Mouse (Mus musculus): ENCODE results near the gene Manea. TPM values are rescaled to one million over a fixed set of nuclear protein-coding genes. Genes with fewer than 3 reads are reported as not detected.

The Manea gene
- 8.5 and 9.2 TPM in 2 replicates for polyA plus RNA-seq (2012; rRNA removed)
- 11.8 and 14.8 TPM in 2 replicates for polyA plus RNA-seq (2014; fragmentation: Nextera tagmentation; extraction: Ambion mirVana)

DNA sequence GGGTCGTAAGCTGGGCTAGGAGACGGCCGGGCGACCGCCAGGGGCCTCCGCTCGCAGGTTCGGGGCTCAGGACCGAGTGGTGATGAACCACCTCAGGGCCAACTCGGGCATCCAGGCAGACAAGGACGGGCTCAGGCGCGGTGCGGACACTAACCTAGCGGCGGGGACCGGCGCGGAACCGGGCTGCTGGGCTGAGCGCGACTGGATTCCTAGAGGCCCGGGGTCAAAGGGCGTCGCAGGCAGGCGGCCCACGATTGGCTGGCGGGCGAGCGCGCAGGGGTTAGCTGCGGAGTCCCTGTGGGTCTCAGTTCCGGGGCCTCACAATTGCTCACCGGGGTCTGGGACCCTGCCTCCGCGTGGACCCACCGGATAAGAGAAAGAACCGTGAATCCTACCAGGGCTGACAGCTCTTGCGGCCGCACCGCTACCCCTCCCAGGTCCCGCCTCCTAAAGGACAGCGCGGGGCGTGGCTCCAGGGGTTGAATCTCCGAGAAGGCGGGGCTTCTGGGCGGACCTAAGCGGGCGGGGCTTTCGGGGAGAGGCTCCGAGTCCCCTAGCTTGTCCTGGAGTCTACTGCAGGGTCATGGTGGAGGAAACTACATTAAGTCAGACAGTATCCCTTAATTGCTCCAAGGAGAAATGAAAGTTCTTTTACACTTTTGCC is at the start of gene Manea:
Gene Manea, minus strand, starts transcription at position 449 of the 664 bp plus-strand sequence.
- WGBS: under 1% methylated on average over 49 of the region's 52 CpGs
- Histone ChIP-seq H3K9me3 (ENCODE audit: control insufficient read depth, low read length) (no peaks in the 10 kb centered on the region), H3K27me3 (ENCODE audit: control insufficient read depth, insufficient read depth, low read length) (no peaks in the 10 kb centered on the region), H3K9ac (ENCODE audit: low read depth, low read length, severe bottlenecking) (peak within 1 kb of the TSS; percentile 89), H3K4me2 (replicated peaks; ENCODE audit: low read depth, low read length, severe bottlenecking) (peak within 1 kb of the TSS; percentile 60), H3K4me3 (replicated peaks; ENCODE audit: low read length) (peak within 1 kb of the TSS; percentile 82), H3K36me3 (ENCODE audit: control insufficient read depth, insufficient read depth, low read length) (no peaks in the 10 kb centered on the region), H3K27ac (replicated peaks; ENCODE audit: low read depth, low read length) (peak within 1 kb of the TSS; percentile 77), H3K4me1 (ENCODE audit: control insufficient read depth, insufficient read depth, low read length) (peaks cover 5% of the 10 kb centered on the region; the same call in 1 of the 2 replicates)
- peak; percentile 62; the same call in 1 of the 2 replicates for TF ChIP-seq POLR2A (IDR thresholded peaks at IDR 0.05; ENCODE audit: borderline replicate concordance, extremely low read depth, insufficient read depth, insufficient read length)
- DNase-seq (ENCODE audit: low spot score): peak; percentile 94
- ATAC-seq (ENCODE audit: low FRiP score, low read depth): peak; percentile 97

DNA sequence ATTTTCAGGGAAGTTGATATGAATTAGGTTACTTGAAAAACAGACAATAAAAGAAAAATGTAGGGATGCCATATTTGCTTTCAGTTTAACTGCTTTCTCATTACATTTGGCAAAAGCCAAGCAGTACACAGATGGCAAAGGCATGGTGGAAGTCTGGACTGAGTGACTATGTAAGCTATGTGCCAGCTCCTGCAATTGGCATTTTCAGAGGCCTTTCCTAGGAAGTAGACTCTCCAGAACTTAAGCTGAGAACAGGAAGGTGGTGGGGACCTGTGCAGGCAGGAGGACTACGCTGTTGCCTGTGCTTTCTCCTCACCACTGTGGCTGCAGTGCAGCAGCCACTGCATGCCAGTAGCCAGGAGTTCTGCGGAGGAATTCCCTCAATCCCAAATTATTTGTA is 7.9 kb upstream of the Manea start:
- no peak for TF ChIP-seq POLR2A (IDR thresholded peaks at IDR 0.05; ENCODE audit: borderline replicate concordance, extremely low read depth, insufficient read depth, insufficient read length)
- no peaks in the 10 kb centered on the region for H3K27me3 ChIP-seq (ENCODE audit: control insufficient read depth, insufficient read depth, low read length)
- H3K36me3 ChIP-seq (ENCODE audit: control insufficient read depth, insufficient read depth, low read length): no peaks in the 10 kb centered on the region
- no peak overlapping the region for H3K27ac ChIP-seq (replicated peaks; ENCODE audit: low read depth, low read length)
- H3K4me3 ChIP-seq (replicated peaks; ENCODE audit: low read length): no peak overlapping the region
- H3K9ac ChIP-seq (ENCODE audit: low read depth, low read length, severe bottlenecking): no peak overlapping the region
- ATAC-seq (ENCODE audit: low FRiP score, low read depth) (no peak), DNase-seq (ENCODE audit: low spot score) (no peak)
- H3K4me1 ChIP-seq (ENCODE audit: control insufficient read depth, insufficient read depth, low read length): no peaks in the 10 kb centered on the region
- 74% methylated on average over 2 of the region's 2 CpGs for WGBS
- H3K9me3 ChIP-seq (ENCODE audit: control insufficient read depth, low read length): no peaks in the 10 kb centered on the region
- no peak overlapping the region for H3K4me2 ChIP-seq (replicated peaks; ENCODE audit: low read depth, low read length, severe bottlenecking)

DNA sequence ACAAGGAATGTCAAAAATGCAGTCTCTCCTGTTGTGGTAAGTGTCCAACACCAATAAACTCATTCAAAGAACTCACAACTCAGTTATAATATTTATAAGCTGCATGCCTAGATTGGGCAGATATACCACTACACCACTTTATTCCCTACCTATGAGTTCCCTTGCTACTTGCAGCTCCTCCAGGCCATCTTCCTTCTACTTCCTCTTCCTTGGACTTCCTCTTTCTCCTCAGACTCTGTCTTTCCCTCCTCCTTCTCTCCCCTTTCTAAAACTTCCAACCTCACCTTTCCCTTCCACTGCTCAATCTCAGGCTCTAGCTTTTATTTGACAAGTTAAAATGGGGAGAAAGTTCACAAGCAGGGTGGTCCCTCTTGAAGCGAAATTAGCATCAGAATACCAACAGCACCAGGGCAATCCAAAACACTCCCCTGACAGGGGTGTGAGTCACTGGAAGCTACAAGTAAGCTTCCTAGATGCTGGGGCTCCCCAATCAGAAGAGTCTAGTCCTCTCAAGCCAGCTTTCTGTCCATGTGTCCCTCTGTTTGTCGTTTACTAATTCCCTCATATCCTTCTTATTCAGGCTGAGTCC is 7.0 kb upstream of the Manea start:
- Histone ChIP-seq H3K4me1 (ENCODE audit: control insufficient read depth, insufficient read depth, low read length) (no peaks in the 10 kb centered on the region), H3K27ac (replicated peaks; ENCODE audit: low read depth, low read length) (no peak overlapping the region), H3K9me3 (ENCODE audit: control insufficient read depth, low read length) (no peaks in the 10 kb centered on the region), H3K4me2 (replicated peaks; ENCODE audit: low read depth, low read length, severe bottlenecking) (no peak overlapping the region), H3K27me3 (ENCODE audit: control insufficient read depth, insufficient read depth, low read length) (no peaks in the 10 kb centered on the region), H3K9ac (ENCODE audit: low read depth, low read length, severe bottlenecking) (no peak overlapping the region), H3K36me3 (ENCODE audit: control insufficient read depth, insufficient read depth, low read length) (no peaks in the 10 kb centered on the region), H3K4me3 (replicated peaks; ENCODE audit: low read length) (no peak overlapping the region)
- no peak for DNase-seq (ENCODE audit: low spot score)
- 22% methylated on average over 2 of the region's 2 CpGs for WGBS
- TF ChIP-seq POLR2A (IDR thresholded peaks at IDR 0.05; ENCODE audit: borderline replicate concordance, extremely low read depth, insufficient read depth, insufficient read length): no peak
- no peak for ATAC-seq (ENCODE audit: low FRiP score, low read depth)

DNA sequence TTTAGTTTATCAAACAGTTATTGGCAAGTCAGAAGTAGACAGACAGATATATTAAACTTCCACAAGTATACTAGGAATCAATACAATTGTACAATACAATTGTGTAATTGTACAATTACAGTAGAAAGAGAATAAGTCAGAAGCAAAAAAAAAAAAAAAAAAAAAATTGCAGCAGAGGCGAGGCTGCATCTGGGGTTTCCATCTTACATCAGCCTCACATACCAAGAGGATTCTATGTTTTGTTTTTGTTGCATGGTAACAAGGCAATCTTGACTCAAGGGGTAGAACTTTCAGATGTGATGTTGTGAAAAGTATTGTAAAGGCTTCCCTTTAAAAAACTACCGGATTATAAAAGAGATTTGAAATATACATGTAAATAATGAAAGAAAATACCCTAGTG is 548 bp upstream of the Manea start:
- Histone ChIP-seq H3K9me3 (ENCODE audit: control insufficient read depth, low read length) (no peaks in the 10 kb centered on the region), H3K9ac (ENCODE audit: low read depth, low read length, severe bottlenecking) (no peak overlapping the region), H3K27me3 (ENCODE audit: control insufficient read depth, insufficient read depth, low read length) (no peaks in the 10 kb centered on the region), H3K36me3 (ENCODE audit: control insufficient read depth, insufficient read depth, low read length) (no peaks in the 10 kb centered on the region), H3K4me1 (ENCODE audit: control insufficient read depth, insufficient read depth, low read length) (peaks cover 5% of the 10 kb centered on the region; the same call in 1 of the 2 replicates), H3K4me2 (replicated peaks; ENCODE audit: low read depth, low read length, severe bottlenecking) (no peak overlapping the region), H3K4me3 (replicated peaks; ENCODE audit: low read length) (no peak overlapping the region), H3K27ac (replicated peaks; ENCODE audit: low read depth, low read length) (no peak overlapping the region)
- ATAC-seq (ENCODE audit: low FRiP score, low read depth): peak; percentile 38; the same call in 1 of the 2 replicates
- DNase-seq (ENCODE audit: low spot score): peak; percentile 44
- no peak for TF ChIP-seq POLR2A (IDR thresholded peaks at IDR 0.05; ENCODE audit: borderline replicate concordance, extremely low read depth, insufficient read depth, insufficient read length)
- 39% methylated on average over 2 of the region's 2 CpGs for WGBS

DNA sequence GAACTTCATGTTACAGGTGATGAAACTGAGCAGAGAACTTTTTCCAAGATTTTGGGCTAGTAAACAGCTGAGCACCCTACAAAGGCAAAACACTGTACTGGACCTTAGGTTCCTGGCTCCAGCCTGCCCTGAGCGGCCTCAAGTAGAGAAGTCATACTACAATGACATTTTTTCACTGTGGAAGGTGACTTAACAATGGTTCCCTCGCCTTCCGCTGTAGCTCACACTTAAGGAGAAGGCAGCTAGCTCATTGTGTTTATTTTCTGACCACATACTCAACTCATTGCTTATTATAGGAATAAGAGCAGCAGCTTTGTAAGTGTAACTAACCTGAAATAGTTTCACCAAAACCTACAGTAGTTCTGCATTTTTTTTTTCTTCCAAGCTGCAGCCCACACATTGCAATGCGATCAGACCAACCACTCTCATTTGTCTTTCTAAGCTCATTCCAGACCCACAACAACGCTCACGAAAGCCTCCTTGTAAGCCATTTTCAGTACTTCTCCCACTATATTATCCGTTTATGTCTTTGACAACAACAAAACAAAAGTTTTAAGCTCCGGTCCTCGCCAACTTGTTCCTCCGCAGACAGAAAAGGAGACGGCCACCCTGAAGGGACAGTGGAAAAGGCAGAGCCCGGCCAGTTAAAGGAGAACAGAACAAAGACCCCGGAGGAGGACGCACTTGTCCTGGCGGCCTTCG is 799 bp downstream of the Manea start:
- Histone ChIP-seq H3K4me2 (replicated peaks; ENCODE audit: low read depth, low read length, severe bottlenecking) (peak overlapping the region; percentile 60), H3K36me3 (ENCODE audit: control insufficient read depth, insufficient read depth, low read length) (no peaks in the 10 kb centered on the region), H3K9ac (ENCODE audit: low read depth, low read length, severe bottlenecking) (peak overlapping the region; percentile 89), H3K4me3 (replicated peaks; ENCODE audit: low read length) (peak overlapping the region; percentile 82), H3K9me3 (ENCODE audit: control insufficient read depth, low read length) (no peaks in the 10 kb centered on the region), H3K4me1 (ENCODE audit: control insufficient read depth, insufficient read depth, low read length) (peaks cover 5% of the 10 kb centered on the region; the same call in 1 of the 2 replicates), H3K27ac (replicated peaks; ENCODE audit: low read depth, low read length) (peak overlapping the region; percentile 77), H3K27me3 (ENCODE audit: control insufficient read depth, insufficient read depth, low read length) (no peaks in the 10 kb centered on the region)
- no peak for TF ChIP-seq POLR2A (IDR thresholded peaks at IDR 0.05; ENCODE audit: borderline replicate concordance, extremely low read depth, insufficient read depth, insufficient read length)
- 1% methylated on average over 16 of the region's 16 CpGs for WGBS
- ATAC-seq (ENCODE audit: low FRiP score, low read depth) (no peak), DNase-seq (ENCODE audit: low spot score) (peak; percentile 12)

Measured in limb, embryonic 14.5 days (tissue).